Mouse (Mus musculus): ENCODE data around the gene Dgkh.

Gene Dgkh

DNA sequence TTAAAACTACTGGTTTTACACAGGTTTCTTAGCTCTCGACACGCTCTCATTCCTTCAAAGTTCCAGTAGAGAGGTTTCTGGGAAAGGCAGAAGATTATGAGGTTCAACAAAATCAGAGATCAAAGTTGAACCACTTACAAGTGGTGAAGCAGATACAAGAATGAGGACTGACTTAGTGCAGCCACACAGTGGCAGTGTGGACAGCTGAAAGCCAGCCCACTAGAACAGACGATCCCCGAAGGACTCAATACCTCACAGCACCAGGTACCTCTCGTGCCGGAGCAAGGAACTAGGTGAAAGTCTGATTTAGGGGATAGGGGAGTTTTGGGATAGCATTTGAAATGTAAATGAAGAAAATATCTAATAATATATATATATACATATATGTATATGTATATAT is 56.1 kb downstream of the Dgkh start:
- no peak for DNase-seq (ENCODE audit: low spot score in 2 of 2)

DNA sequence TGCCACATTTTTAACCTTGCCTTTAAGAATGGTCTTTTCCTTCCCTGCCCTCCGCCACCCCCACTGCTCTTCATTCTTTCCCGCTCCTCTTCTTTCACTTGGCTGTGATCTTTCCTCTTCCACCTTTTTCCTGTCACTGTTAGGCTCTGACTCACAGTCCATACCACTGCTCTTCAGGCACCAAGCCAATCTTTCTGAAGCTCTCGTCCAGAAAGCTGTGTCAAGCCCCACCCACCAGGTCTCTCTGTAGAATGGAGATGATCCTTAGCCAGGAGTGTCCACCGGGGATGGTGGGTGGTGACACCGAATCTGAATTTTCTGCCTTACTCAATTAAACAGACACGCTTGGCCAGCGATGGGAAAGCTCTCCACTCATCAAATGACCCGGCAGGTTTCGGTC is 58.0 kb downstream of the Dgkh start:
- DNase-seq (ENCODE audit: low spot score in 2 of 2) = no peak

- DNase-seq (ENCODE audit: low spot score in 2 of 2) = no peak
These were observed 62.6 kb downstream of the Dgkh start for GRCm38 (mm10) chr14:78669986-78670385.

- peak; percentile 52 to 86 for DNase-seq (ENCODE audit: low spot score in 2 of 2)
These were observed 64.3 kb downstream of the Dgkh start for GRCm38 (mm10) chr14:78668291-78668690.

DNA sequence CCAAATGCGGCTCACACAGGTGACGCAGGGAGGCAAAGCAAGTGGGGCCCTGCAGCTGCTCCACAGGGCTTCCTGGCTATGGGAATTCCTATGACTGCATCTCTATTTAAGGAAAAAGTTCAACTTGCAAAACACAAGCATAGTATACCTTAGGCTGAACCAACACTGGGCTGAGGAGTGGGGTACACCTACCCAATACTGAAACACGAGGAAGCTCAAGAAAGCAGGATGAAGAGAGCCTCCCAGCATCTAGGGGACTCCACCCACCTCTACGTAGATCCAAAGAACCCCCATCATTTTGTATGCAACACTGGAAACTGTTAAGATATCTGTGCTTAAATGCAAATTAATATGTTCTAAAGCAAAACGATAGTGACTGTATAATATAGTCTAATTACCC is 64.8 kb downstream of the Dgkh start:
- DNase-seq (ENCODE audit: low spot score in 2 of 2) = no peak

- DNase-seq (ENCODE audit: low spot score in 2 of 2) = no peak
These were observed 69.9 kb downstream of the Dgkh start for GRCm38 (mm10) chr14:78662641-78663040.

- DNase-seq (ENCODE audit: low spot score in 2 of 2) = no peak
These were observed 71.1 kb downstream of the Dgkh start for GRCm38 (mm10) chr14:78661462-78661861.

- DNase-seq (ENCODE audit: low spot score in 2 of 2) = no peak
These were observed 73.9 kb downstream of the Dgkh start for GRCm38 (mm10) chr14:78658697-78659096.

DNA sequence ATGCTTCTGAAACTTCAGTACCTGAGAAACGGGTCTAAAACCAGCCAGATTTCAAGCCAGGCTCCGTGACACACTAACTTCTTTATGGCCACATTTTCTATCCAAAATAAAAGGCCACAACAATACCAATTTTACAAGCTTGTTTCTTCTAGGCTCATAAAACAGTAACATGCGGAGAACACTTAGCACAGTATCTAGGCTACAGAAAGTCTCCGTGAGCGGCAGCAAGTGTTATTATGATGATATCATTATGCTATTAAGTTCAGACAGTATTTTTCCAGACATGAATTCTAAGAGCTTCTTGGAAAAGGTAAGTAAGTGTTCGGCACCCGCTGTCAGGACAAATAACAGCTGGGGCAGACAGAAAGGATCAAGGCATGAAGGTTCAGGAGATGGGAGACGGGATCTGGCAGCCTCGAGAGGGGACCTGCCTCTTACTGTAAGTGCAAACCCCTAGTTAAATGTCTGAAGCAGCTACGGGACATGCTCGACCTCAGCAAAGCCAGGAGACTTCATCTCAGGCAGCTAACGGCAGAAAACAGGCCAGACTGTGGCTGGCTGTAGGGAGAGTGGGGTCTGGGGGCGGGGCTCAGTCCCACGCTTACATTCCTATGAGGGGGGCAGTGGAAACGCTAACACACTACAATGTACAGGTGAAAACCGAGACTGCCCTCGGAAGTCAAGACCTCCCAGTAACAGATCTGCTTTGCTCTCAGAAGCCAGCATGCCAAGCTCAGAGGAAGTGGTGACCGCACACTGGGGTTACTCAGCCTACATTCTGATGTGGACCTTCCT is 75.5 kb downstream of the Dgkh start:
- no peak for DNase-seq (ENCODE audit: low spot score in 2 of 2)

DNA sequence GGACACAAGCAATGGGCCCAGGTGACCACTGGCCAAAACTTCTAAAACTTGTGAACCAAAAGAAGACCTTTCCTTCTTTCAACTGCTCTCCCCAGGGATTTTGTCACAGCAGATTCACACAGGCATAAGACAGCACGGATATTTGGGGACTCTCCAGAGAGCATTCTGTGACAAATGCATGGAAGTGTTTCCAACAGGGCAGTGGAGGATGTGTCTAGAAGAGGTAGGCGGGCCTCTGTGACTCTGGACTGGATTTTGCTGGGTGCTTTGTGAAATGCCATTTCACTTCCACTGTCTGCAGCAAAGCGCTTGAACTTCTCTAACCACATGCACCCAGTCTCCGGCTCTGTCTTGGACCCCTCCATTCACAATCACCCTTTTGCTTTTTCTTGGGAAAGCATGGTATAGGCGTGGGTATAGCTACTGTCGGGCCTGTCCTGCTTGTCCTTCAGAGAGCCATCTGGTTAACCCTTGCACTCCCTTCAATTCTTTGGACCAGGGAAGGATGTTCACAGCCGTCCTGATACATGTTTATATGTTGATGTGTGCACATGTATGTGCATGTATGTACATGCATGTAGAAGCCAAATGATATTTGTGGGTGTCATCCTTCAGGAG is 77.5 kb downstream of the Dgkh start:
- no peak for DNase-seq (ENCODE audit: low spot score in 2 of 2)

DNA sequence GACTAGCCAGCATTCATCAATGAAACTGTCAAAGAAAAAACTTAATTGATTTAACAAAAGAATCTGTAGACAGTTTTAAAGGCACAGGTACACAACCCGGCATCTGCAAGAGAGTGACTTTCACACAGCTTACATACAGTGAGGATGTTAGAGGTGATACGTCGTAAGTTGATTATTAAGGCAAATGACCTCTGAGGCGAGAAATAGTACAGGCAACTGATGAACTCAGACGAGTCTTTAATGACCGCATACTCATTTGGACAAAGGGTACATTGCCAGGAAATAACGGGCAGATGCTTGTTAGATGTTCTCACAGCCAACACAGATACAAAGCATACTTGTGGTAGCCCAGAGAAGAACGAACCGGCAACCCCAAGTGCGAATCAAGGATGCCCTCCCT is 78.4 kb downstream of the Dgkh start:
- no peak for DNase-seq (ENCODE audit: low spot score in 2 of 2)

DNA sequence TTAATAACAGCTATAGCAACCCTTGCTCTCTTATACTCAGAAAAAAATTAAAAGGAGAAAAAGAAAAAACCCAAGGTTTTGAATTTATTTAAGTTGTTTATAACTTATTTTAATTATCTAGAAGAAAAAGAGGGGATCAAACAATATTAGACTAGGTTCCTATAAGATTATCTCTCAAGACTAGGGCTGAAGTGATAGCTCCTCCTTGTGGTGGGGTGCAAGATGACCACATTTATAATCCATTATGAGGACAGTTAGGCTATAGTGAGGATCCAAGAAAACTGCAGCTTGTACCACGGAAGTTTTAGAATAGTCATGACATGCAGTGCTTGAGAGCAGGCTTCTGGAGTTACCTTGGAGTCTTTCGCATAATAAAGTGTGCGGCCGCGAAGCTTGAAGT is 79.2 kb downstream of the Dgkh start:
- no peak for DNase-seq (ENCODE audit: low spot score in 2 of 2)

GRCm38 (mm10) chr14:78651696-78652095 is 80.9 kb downstream of the Dgkh start:
- no peak for DNase-seq (ENCODE audit: low spot score in 2 of 2)

- DNase-seq (ENCODE audit: low spot score in 2 of 2) = no peak
These were observed 82.0 kb downstream of the Dgkh start for GRCm38 (mm10) chr14:78650379-78651095.

DNA sequence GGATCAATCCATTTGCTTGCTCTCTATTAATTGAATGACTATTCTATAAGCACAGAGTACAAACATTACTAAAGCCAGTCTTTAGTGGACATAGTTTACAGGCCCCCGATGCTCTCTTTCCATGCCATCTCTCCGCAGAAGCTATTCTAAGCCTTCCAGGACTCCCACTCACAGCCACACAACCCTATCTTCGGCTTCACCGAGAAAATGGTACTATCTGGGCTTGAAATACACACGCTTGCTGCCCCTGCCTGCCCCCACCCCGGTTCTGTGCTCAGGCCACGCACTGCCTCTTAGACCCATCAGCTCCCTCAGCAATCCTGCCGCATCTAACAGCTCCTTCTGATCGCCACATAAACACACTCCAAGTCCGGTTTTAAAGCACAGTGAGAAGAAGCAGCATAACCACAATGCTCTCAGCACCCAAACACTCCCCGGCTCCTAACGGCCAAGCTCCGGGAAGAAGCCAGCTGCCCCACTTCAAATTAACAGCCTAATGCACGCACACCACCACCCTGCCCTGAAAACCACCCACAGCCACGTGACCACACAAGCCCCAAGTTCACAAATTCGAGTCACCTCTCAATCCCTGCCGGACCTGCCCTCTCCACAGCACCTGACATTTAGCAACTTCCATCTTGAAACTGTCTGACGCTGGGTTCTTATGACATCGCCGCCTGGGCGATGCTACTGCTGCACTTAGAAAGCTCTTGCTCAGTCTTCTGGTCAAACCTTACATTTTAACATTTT is 82.9 kb downstream of the Dgkh start:
- DNase-seq (ENCODE audit: low spot score in 2 of 2) = no peak

GRCm38 (mm10) chr14:78645622-78646021 is 87.0 kb downstream of the Dgkh start:
- DNase-seq (ENCODE audit: low spot score in 2 of 2) = no peak

DNA sequence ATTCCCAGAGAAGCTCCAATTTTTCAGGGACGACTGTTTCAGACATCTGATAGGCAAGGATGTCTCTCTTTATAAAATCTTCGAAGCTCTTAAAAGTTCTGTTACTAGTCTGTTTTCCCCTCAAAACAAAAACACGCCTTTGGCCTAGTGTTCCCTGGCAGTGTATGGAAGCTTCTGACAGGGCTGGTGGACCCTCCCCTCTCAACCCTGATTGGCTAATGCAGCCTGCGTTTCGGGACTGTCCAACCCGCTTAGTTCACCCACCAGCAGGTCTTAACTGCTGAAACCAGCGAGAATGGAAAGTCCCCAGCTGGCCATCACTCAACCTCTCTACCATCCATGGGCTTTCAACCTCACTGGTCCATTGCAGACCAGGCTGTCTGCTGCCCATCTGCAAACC is 91.3 kb downstream of the Dgkh start:
- DNase-seq (ENCODE audit: low spot score in 2 of 2) = no peak

GRCm38 (mm10) chr14:78639691-78640090 is 92.9 kb downstream of the Dgkh start:
- DNase-seq (ENCODE audit: low spot score in 2 of 2) = no peak

DNA sequence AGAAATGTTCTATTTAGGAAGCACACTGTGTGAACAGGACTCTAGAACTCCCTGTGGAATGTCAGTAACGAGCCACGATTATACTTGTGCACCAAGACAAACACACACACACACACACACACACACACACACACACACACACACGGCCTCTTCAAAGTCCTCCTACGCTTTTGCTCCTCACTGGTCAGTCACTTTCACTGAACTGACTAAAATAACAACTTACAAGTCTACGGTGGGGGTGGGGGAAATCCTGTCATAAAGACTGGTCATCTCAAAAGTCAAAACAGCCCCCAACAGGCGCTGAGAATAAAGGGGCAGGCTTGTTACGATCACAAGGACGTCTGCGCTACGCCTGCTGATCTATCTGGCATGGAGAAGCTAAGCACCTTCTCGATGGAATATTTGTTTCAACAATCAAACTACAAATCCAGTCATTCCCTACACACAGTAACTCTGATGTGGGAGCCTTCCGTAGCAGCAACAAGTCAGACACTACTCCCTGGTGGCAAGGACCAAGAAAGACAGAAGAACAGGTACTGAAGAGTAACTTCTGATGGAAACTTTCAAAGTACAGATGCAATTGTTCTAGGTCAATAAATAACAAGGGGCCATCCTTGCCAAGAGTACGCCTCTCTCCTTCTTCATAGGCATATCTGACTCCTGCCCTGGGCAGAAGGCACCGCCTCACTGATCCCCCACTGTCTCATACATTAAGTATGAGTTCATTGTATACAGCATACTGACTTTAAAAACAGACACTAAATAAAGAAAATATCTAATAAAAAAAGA is 96.8 kb downstream of the Dgkh start:
- DNase-seq (ENCODE audit: low spot score in 2 of 2) = no peak

- no peak for DNase-seq (ENCODE audit: low spot score in 2 of 2)
These were observed 99.8 kb downstream of the Dgkh start for GRCm38 (mm10) chr14:78632747-78633146.

All from left cerebral cortex, adult 9 months (tissue).